ENCODE assay signal across 23 mouse cellular contexts in genomic region chr6:88311593-88311992, GRCm38 (mm10).
A peak's percentile ranks its signal among the peaks of the same experiment; 100 is the strongest.
DNase-seq lines count a peak whose midpoint lies in the region; ATAC-seq and TF ChIP-seq lines count a peak whose summit lies in the region.
"Had no signal": no experiment of that assay in that cellular context is flagged by ENCODE, and none has a peak within 500 bp of the region (broad histone marks: within the 10 kb centered on the region; RNA-seq: fewer than 3 reads in every experiment).

No protein-coding gene starts in this region.

- no peaks in the 10 kb centered on the region for H3K9me3 ChIP-seq in kidney, embryonic 15.5 days (replicated peaks)
- no peaks in the 10 kb centered on the region for H3K9me3 ChIP-seq in midbrain, embryonic 12.5 days
- no peaks in the 10 kb centered on the region for H3K9me3 ChIP-seq in midbrain, postnatal 0 days (ENCODE audit: low read length)
- H3K9me3 ChIP-seq: forebrain, embryonic 10.5 days; forebrain, embryonic 13.5 days; heart, embryonic 10.5 days; heart, embryonic 13.5 days had no signal

- no peak for ATAC-seq in kidney, embryonic 15.5 days (replicated peaks; ENCODE audit: low FRiP score)
- 0 out of 2 replicates have a peak, but pooled peaks have one; percentile 2 for ATAC-seq in midbrain, embryonic 12.5 days (ENCODE audit: low FRiP score, low read depth)
- no peak for ATAC-seq in midbrain, postnatal 0 days (ENCODE audit: low FRiP score)
- ATAC-seq: activated CD4-positive, CD25-positive, alpha-beta regulatory T cell, adult 4 months; forebrain, embryonic 13.5 days; forebrain, embryonic 16.5 days had no signal

- no peak for TF ChIP-seq CTCF in midbrain, postnatal 0 days (IDR thresholded peaks at IDR 0.05)
- TF ChIP-seq CTCF in brain, embryonic 14.5 days (IDR thresholded peaks at IDR 0.05; ENCODE audit: borderline replicate concordance, extremely low read depth, insufficient read depth, insufficient read length) = no peak

- no peak for DNase-seq in kidney, postnatal 14 days
- no peak for DNase-seq in midbrain, postnatal 0 days (ENCODE audit: low spot score)
- peak; percentile 16 for DNase-seq in brain, embryonic 14.5 days (ENCODE audit: low read depth)
- no peak for DNase-seq in left cerebral cortex, postnatal 36 days (ENCODE audit: low spot score in 2 of 2)
- DNase-seq: adrenal gland, adult 8-10 months; adrenal gland, postnatal 25 days; cerebellum, adult 18-20 months; cerebellum, adult 9-10 months; cerebellum, postnatal 14 days; gastrocnemius, postnatal 10 days; gastrocnemius, postnatal 36 days; heart, adult 2 months; heart, postnatal 14 days; heart, postnatal 4 days had no signal

- H3K27me3 ChIP-seq in kidney, embryonic 15.5 days = no peaks in the 10 kb centered on the region
- no peaks in the 10 kb centered on the region for H3K27me3 ChIP-seq in midbrain, embryonic 12.5 days
- H3K27me3 ChIP-seq in midbrain, postnatal 0 days (ENCODE audit: insufficient read depth, low read length) = no peaks in the 10 kb centered on the region
- H3K27me3 ChIP-seq: forebrain, embryonic 13.5 days; heart, embryonic 13.5 days had no signal

- no peak overlapping the region for H3K9ac ChIP-seq in kidney, embryonic 15.5 days
- no peak overlapping the region for H3K9ac ChIP-seq in midbrain, embryonic 12.5 days (replicated peaks)
- no peak overlapping the region for H3K9ac ChIP-seq in midbrain, postnatal 0 days (replicated peaks; ENCODE audit: low read length, poor library complexity, severe bottlenecking)
- H3K9ac ChIP-seq: forebrain, embryonic 13.5 days; heart, embryonic 13.5 days; hindbrain, embryonic 14.5 days had no signal

- H3K36me3 ChIP-seq in kidney, embryonic 15.5 days = no peaks in the 10 kb centered on the region
- no peaks in the 10 kb centered on the region for H3K36me3 ChIP-seq in midbrain, embryonic 12.5 days
- no peaks in the 10 kb centered on the region for H3K36me3 ChIP-seq in midbrain, postnatal 0 days (ENCODE audit: insufficient read depth, low read length)
- H3K36me3 ChIP-seq: forebrain, embryonic 10.5 days had no signal

- intact Hi-C loops in left cerebral cortex, postnatal 36 days (cut with DNase I) = no loop called here

- H3K4me3 ChIP-seq in kidney, embryonic 15.5 days (replicated peaks) = no peak overlapping the region
- no peak overlapping the region for H3K4me3 ChIP-seq in midbrain, embryonic 12.5 days
- H3K4me3 ChIP-seq in midbrain, postnatal 0 days (ENCODE audit: low read depth, low read length) = no peak overlapping the region
- H3K4me3 ChIP-seq: forebrain, embryonic 10.5 days; forebrain, embryonic 13.5 days; heart, adult 2 months; heart, embryonic 10.5 days; heart, embryonic 13.5 days had no signal

- H3K27ac ChIP-seq in kidney, embryonic 15.5 days = peak overlapping the region; percentile 49; the same call in 1 of the 2 replicates
- H3K27ac ChIP-seq in midbrain, embryonic 12.5 days (replicated peaks) = peak overlapping the region; percentile 55
- no peak overlapping the region for H3K27ac ChIP-seq in midbrain, postnatal 0 days (ENCODE audit: low read depth, low read length)
- H3K27ac ChIP-seq: forebrain, embryonic 10.5 days; forebrain, embryonic 13.5 days; heart, adult 2 months; heart, embryonic 10.5 days; heart, embryonic 13.5 days; hindbrain, embryonic 14.5 days had no signal

- TF ChIP-seq POLR2A in brain, embryonic 14.5 days (IDR thresholded peaks at IDR 0.05; ENCODE audit: borderline replicate concordance, extremely low read depth, insufficient read depth, insufficient read length, poor library complexity, severe bottlenecking) = no peak

- 70% methylated on average over 10 of the region's 10 CpGs for WGBS in kidney, embryonic 15.5 days
- WGBS in midbrain, embryonic 12.5 days = 66% methylated on average over 10 of the region's 10 CpGs
- 59% methylated on average over 10 of the region's 10 CpGs for WGBS in midbrain, postnatal 0 days

- H3K4me2 ChIP-seq in kidney, embryonic 15.5 days = no peak overlapping the region
- no peak overlapping the region for H3K4me2 ChIP-seq in midbrain, embryonic 12.5 days (replicated peaks)
- no peak overlapping the region for H3K4me2 ChIP-seq in midbrain, postnatal 0 days (ENCODE audit: low read depth, low read length, poor library complexity, severe bottlenecking)
- H3K4me2 ChIP-seq: forebrain, embryonic 13.5 days; heart, embryonic 13.5 days; hindbrain, embryonic 14.5 days had no signal

- H3K4me1 ChIP-seq in kidney, embryonic 15.5 days = peaks cover 19% of the 10 kb centered on the region; the same call in 1 of the 2 replicates
- peaks cover 4% of the 10 kb centered on the region; the same call in 1 of the 2 replicates for H3K4me1 ChIP-seq in midbrain, embryonic 12.5 days
- no peaks in the 10 kb centered on the region for H3K4me1 ChIP-seq in midbrain, postnatal 0 days (ENCODE audit: insufficient read depth, low read length)
- H3K4me1 ChIP-seq: heart, embryonic 10.5 days; heart, embryonic 13.5 days had no signal
